Mouse (Mus musculus) liver, postnatal 0 days (tissue): Measurements from ENCODE around the gene Tmco2. TPM values are rescaled to one million over a fixed set of nuclear protein-coding genes. Genes with fewer than 3 reads are reported as not detected.
"Not testable (repeated sequence)": the region's sequence is repeated elsewhere in the genome, so short reads cannot be mapped to it uniquely, and the experiment has no call there.

Source experiments
- ATAC-seq: fragments of 200-750 bp; cut with Nextera tagmentation; 2 replicates; pipeline ENCODE4 v1.8.0; 2017; ENCODE audit warnings: mild to moderate bottlenecking, moderate library complexity
- DNase-seq: peaks from one replicate; pipeline ENCODE4 v3.0.0-alpha.2; 2016
- H3K27ac ChIP-seq: fragments of 300-500 bp; sonication (generic); 2 replicates; pipeline ENCODE4 v1.5.1; 2014; ENCODE audit warnings: antibody characterized with exemption, moderate library complexity, mild to moderate bottlenecking, low read depth
- H3K27me3 ChIP-seq: fragments of 300-500 bp; sonication (generic); 2 replicates; pipeline ENCODE4 v1.6.1; 2014; ENCODE audit warnings: low read length, control low read depth, mixed read lengths; ENCODE audit not compliant: insufficient read depth
- H3K36me3 ChIP-seq: fragments of 300-500 bp; sonication (generic); replicated peaks from 2 replicates; pipeline ENCODE4 v1.6.1; 2014; ENCODE audit warnings: mild to moderate bottlenecking, control low read depth, low read length, moderate library complexity, mixed read lengths; ENCODE audit not compliant: insufficient read depth
- H3K4me1 ChIP-seq: fragments of 300-500 bp; sonication (generic); 2 replicates; pipeline ENCODE4 v1.6.1; 2014; ENCODE audit warnings: antibody characterized with exemption, mild to moderate bottlenecking, control low read depth; ENCODE audit not compliant: insufficient read depth
- H3K4me2 ChIP-seq: fragments of 300-500 bp; sonication (generic); 2 replicates; pipeline ENCODE4 v1.6.1; 2014; ENCODE audit warnings: low read depth, mild to moderate bottlenecking, low read length, moderate library complexity, mixed read lengths
- H3K4me3 ChIP-seq: fragments of 300-500 bp; sonication (generic); 2 replicates; pipeline ENCODE4 v1.5.1; 2014; ENCODE audit warnings: low read depth, low read length
- H3K9ac ChIP-seq: fragments of 300-500 bp; sonication (generic); replicated peaks from 2 replicates; pipeline ENCODE4 v1.6.1; 2014; ENCODE audit warnings: mild to moderate bottlenecking, moderate library complexity
- H3K9me3 ChIP-seq: fragments of 300-500 bp; sonication (generic); 2 replicates; pipeline ENCODE4 v1.6.1; 2016; ENCODE audit warnings: mild to moderate bottlenecking, control low read depth, low read length, mixed read lengths
- CTCF ChIP-seq: sonication (generic); IDR thresholded peaks from 2 replicates; pipeline ENCODE4 v1.5.1; 2016; ENCODE audit warnings: antibody characterized with exemption, low read depth
- EP300 ChIP-seq: IDR thresholded peaks from 2 replicates; pipeline ENCODE4 v1.6.1; 2016; ENCODE audit warnings: antibody characterized with exemption, low read depth, mild to moderate bottlenecking
- WGBS: fragments of 180-500 bp; shearing (Covaris S2); extraction: QIAGEN DNeasy Blood & Tissue Kit; methylation state at CpG from one replicate; pipeline ENCODE4 v1.1.7; 2014; ENCODE audit not compliant: insufficient replicate concordance; 5-methylcytosine and 5-hydroxymethylcytosine counted together
- polyA plus RNA-seq: library from polyadenylated mRNA; unstranded; fragments of >200 nt; fragmentation: Nextera tagmentation; extraction: Ambion mirVana; gene quantifications from 2 replicates; pipeline ENCODE4 v1.2.1, GENCODE M21; 2015

Gene Tmco2
- polyA plus RNA-seq, 1 experiment from 2014 or later, result not detected

- no peaks in the 10 kb centered on the region for H3K4me1 ChIP-seq
- no peak for ATAC-seq
- peaks cover 57% of the 10 kb centered on the region for H3K36me3 ChIP-seq
- no peak overlapping the region for H3K4me3 ChIP-seq
- no peak overlapping the region for H3K9ac ChIP-seq
- no peaks in the 10 kb centered on the region for H3K9me3 ChIP-seq
- no peak overlapping the region for H3K27ac ChIP-seq
- WGBS, result 62% methylated on average over 1 of the region's 1 CpGs
- H3K27me3 ChIP-seq, result no peaks in the 10 kb centered on the region
- no peak for TF ChIP-seq CTCF
- no peak for TF ChIP-seq EP300
- DNase-seq, result no peak
- H3K4me2 ChIP-seq, result no peak overlapping the region
Observed at GRCm38 (mm10) chr4:121080395-121080794, 28.6 kb downstream of the Tmco2 start.

- Histone ChIP-seq H3K9ac (no peak overlapping the region), H3K9me3 (no peaks in the 10 kb centered on the region), H3K4me1 (no peaks in the 10 kb centered on the region), H3K27ac (no peak overlapping the region), H3K36me3 (peaks cover 65% of the 10 kb centered on the region), H3K4me2 (no peak overlapping the region), H3K27me3 (no peaks in the 10 kb centered on the region), H3K4me3 (no peak overlapping the region)
- TF ChIP-seq CTCF, result no peak
- no peak for TF ChIP-seq EP300
- DNase-seq (no peak), ATAC-seq (no peak)
- WGBS, result 69% methylated on average over 3 of the region's 3 CpGs
Observed at GRCm38 (mm10) chr4:121077915-121078646, 30.9 kb downstream of the Tmco2 start.

- H3K4me3 ChIP-seq, result no peak overlapping the region
- peaks cover 42% of the 10 kb centered on the region for H3K36me3 ChIP-seq
- H3K9me3 ChIP-seq, result no peaks in the 10 kb centered on the region
- H3K27me3 ChIP-seq, result no peaks in the 10 kb centered on the region
- no peak overlapping the region for H3K4me2 ChIP-seq
- ATAC-seq, result no peak
- no peak overlapping the region for H3K9ac ChIP-seq
- H3K4me1 ChIP-seq, result no peaks in the 10 kb centered on the region
- DNase-seq, result no peak
- 84% methylated on average over 4 of the region's 4 CpGs for WGBS
- TF ChIP-seq EP300, result no peak
- no peak for TF ChIP-seq CTCF
- H3K27ac ChIP-seq, result no peak overlapping the region
Observed at GRCm38 (mm10) chr4:121074250-121074649, 34.8 kb downstream of the Tmco2 start.

GRCm38 (mm10) chr4:121065336-121065735, 43.7 kb downstream of the Tmco2 start:
- TF ChIP-seq CTCF (no peak), EP300 (no peak)
- H3K9me3 ChIP-seq, result no peaks in the 10 kb centered on the region
- ATAC-seq, result no peak
- H3K27ac ChIP-seq, result no peak overlapping the region
- H3K4me2 ChIP-seq, result no peak overlapping the region
- H3K4me3 ChIP-seq, result no peak overlapping the region
- WGBS, result 75% methylated on average over 2 of the region's 2 CpGs
- no peak for DNase-seq
- H3K4me1 ChIP-seq, result no peaks in the 10 kb centered on the region
- peaks cover 33% of the 10 kb centered on the region for H3K36me3 ChIP-seq
- H3K9ac ChIP-seq, result no peak overlapping the region
- no peaks in the 10 kb centered on the region for H3K27me3 ChIP-seq

- H3K27ac ChIP-seq, H3K4me1 ChIP-seq, H3K4me2 ChIP-seq, H3K9ac ChIP-seq, H3K27me3 ChIP-seq, H3K9me3 ChIP-seq, DNase-seq, ATAC-seq, H3K4me3 ChIP-seq: not testable (repeated sequence)
- WGBS, result 75% methylated on average over 9 of the region's 10 CpGs
- peaks cover 14% of the 10 kb centered on the region for H3K36me3 ChIP-seq
Observed at GRCm38 (mm10) chr4:121059218-121059617, 49.8 kb downstream of the Tmco2 start.

- Histone ChIP-seq H3K4me2 (no peak overlapping the region), H3K4me1 (no peaks in the 10 kb centered on the region), H3K27me3 (peaks cover 16% of the 10 kb centered on the region), H3K9ac (no peak overlapping the region), H3K36me3 (peaks cover 9% of the 10 kb centered on the region; the same call in 1 of the 2 replicates), H3K9me3 (no peaks in the 10 kb centered on the region), H3K27ac (no peak overlapping the region), H3K4me3 (no peak overlapping the region)
- no peak for ATAC-seq
- 52% methylated on average over 2 of the region's 2 CpGs for WGBS
- DNase-seq, result no peak
- TF ChIP-seq CTCF, result no peak
- no peak for TF ChIP-seq EP300
Observed at GRCm38 (mm10) chr4:121057032-121057431, 52.0 kb downstream of the Tmco2 start.
